Mouse (Mus musculus) E14TG2a.4 (cell line): ENCODE measurements at regions not wholly inside any gene's neighbourhood (a gene's known extent, or its start where the extent isn't known, plus 50 kb on each side); places are given as distances from the start of the nearest gene placed in this dataset.

Source experiments
- CTCF ChIP-seq: conservative IDR thresholded peaks from 2 replicates; pipeline ENCODE4 v1.5.1; 2014; ENCODE audit warnings: low read length
- POU5F1 ChIP-seq: IDR thresholded peaks from 2 replicates; pipeline ENCODE4 v1.6.1; 2014; ENCODE audit warnings: low read length, borderline replicate concordance

DNA sequence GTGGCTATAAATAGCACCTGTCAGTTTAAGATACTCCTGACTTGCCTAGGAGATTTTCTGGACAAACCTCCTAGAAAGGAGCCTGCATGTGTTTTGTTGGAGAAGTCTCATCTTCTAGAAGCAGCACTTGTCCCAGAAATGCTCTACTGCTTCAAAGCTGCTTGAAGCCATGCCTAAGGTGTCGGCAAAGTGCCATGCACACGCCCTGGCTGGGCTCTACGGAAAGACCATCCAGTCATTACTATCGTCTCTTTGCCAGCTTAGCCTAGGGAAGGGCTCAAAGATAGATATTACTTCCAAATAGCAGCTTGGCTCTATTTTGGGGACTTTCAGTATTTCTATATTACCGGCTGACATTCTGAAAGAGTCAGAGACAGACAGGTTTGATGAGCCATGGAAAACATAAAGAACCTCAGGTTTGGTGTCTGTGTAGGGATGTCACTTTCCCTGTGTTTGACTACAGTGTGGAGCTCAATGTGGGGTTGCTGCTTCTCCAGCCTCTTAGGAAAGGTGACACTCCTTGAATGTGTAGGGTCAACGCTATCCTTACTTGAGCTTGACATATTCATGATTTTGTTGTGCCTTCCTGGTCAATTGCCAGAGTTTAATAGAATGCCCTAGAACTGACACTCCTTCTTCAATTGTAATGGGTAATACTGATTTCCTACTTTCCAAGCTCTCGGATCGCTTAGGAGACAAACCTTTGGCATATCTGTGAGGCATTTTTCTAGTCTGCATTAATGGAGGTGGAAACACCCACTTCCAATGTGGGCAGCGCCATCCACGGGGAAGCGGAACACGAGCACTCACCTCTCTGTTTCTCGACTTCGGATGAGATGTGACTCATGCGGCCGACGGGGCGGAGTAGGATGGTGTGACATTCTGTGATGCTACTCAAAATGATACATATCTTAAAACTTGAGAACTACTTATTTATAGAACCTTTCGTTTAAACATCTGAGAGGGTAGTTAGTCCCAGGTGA lies 251.3 kb downstream of the Enc1 start:
- TF ChIP-seq CTCF (no peak), POU5F1 (no peak)
